Mouse (Mus musculus): ENCODE results near the gene Trim9.

The Trim9 gene

GRCm38 (mm10) chr12:70347202-70347841 lies at the start of gene Trim9:
Gene Trim9, minus strand, starts transcription at chr12:70347614.
- DNase-seq = peak; percentile 93 to 95

DNA sequence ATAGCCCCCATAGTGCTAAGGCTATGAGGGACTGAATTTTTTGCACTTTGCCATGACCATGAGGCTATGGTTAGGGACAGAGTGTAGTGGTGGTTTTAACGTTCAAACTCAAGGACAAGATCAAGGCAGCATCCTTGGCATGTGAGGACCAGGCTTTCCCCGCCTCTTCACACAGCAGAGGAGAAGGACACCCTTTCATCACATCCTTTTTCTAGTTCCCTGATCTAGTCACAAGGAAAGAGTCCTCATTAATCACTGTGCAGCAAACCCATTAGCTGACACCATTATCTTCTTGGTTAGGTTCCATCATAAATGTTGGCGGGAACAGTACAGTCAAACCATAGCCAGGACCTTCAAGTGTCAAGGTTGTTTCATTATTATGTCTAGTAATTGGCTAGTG lies 47.6 kb upstream of the Trim9 start:
- no peak for DNase-seq

GRCm38 (mm10) chr12:70391236-70391635 lies 43.8 kb upstream of the Trim9 start:
- DNase-seq = peak in 1 of 2 experiments; percentile 9

DNA sequence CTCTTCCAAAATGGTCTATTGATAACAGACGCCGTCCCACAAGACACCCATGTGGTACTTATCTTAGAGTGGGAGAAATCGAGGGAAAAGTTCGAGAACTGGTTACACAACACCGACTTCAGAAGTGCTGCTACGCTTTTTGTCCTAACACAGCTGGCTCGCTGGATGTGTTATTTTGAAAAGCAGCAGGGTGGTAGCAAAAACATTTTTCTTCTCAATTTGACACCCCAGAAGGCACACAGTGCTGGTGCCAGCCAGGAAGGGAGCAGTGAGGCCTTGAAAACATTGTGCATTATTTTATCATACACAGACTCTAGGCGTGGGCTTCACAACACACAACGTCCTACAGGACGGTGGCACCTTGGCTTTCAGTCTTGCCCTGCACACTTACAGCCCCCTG lies 27.6 kb upstream of the Trim9 start:
- no peak for DNase-seq

DNA sequence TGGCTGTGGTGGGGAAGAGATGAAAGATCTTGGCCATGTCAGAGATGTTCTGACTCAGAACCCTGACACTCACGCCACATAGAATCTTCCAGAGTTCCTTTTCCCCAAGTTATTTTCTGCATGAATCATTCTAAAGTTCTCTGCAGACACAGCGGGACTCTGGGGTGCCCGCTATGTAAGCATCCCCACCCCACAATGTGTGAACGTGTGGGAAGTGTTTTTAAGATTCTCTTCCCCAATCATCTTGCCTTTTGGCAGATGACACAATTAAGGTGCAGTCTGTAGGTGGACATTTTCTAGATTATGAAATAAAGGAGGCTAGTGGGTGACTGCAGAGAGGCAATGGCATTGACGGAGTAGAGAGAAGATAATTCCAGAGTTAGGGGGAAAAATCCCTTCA lies 25.5 kb upstream of the Trim9 start:
- DNase-seq = no peak

DNA sequence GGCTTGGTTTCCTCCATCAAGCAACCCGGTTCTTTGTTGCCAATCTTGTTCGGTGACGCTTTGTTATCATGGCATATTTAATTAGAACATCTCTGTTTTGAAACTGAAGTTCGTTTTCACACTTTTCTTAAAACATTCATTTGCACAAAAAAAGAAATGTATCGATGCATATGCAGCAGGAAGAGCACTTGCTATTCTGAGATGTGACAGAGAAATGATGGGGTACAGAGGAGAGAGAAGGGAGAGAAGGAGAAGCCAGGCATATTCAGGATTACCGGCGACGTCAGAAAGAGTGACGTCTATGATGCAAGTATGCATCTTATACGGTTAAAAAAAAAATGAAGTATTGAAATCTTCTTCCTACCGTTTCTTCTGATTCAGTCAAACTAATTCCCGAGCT lies 21.9 kb upstream of the Trim9 start:
- DNase-seq = no peak

DNA sequence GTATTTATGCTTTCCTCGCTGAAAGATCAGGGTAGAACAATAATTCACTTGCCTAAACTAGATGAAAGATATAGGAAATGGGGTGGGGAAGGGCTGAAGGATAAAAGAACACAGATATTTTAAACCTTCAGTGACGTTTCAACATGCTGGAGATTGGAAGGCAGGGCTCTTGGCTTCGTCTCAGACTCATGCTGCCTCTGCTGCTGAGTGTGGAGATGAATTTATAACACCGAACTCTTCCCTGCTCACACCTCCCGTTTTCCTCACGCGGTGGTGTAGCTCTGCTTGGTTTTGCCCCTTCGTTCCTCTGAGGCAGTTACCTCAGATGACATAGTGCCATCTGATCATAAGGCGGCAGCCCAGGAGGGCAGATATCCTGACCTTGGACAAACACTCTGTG lies 21.4 kb upstream of the Trim9 start:
- no peak for DNase-seq

DNA sequence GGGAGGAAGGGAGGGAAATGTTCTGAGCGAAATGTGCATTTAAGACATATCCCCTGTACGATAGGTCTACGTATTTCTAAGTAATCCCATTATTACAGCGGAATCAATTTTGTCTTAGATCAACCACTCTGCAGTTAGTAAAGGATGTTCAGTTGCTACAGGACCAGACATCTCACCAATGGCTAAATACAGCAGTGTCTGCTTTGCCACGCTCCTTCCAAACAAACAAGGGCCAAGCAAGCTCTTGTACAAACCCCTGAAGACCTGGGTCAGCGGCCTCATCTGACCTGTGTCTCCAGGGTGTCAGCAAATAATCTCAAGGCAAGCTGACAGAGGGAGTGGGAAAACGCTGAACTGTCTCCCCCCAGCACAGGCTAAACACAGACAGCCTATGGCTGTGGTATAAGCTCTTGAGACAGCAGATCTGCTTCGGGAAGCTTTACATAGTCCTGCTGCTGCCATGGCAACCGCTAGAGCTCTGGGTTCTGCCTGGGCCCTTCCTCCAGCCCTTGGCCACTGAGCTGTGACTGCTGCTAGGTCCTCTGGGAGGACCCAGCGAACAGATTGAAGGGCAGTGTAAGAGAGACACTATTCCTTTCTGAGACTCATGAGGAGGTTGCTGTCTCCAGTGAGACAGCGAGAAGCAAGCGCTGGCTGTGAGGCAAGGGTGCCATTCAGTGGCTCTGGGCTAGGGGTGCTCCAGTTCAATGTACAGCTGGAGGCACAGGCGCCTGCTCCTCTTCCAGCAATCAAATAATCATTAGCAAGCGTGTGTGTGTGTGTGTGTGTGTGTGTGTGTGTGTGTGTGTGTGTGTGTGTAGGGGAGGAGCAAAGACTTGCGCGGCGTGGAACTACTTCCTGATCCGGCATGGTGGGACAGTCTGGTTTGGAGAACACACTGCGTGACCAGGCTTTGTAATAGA lies 20.2 kb upstream of the Trim9 start:
- peak; percentile 39 to 68 for DNase-seq

- no peak for DNase-seq
Measured at GRCm38 (mm10) chr12:70363016-70363415, 15.6 kb upstream of the Trim9 start.

DNA sequence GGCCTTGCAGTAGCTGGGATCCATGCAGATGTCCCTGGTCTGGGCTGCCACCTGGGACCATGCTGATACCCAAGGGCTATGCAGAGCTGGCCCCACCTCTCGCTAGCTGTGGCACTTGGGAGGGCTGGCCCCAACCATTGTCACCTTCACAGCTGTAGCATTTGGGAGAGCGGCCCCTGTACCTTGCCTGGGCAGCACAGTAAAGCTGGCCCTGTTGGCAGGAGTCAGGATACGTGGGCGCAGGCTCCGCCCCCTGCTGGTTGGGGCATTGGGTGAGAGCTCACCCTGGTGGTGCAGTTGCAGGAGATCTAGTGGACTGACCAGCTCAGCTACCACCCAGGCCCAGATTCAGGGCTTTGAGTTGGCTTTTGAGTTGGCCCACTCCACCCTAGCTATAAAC lies 12.9 kb upstream of the Trim9 start:
- DNase-seq = peak in 1 of 2 experiments; percentile 1

- DNase-seq = no peak
Measured at GRCm38 (mm10) chr12:70359443-70359842, 12.0 kb upstream of the Trim9 start.

- DNase-seq = no peak
Measured at GRCm38 (mm10) chr12:70354926-70355325, 7.5 kb upstream of the Trim9 start.

DNA sequence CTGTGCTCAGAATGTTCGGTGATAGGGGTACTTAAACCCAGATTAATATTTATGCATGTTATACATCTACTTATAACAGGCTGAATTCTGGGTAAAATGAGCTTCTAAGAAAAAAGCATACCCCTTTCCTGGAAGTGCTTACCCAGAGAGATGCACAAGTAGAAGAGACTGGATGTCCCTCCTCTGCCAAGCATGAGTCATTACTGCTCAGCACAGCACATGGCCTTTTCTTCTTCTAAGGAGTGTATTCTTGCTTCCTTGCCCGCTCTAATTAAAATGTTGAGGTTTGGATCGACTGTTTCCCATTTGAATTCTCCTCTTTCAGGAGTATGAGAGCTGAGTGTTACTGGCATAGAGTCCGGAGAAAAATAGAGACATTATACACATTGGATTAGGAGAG lies 3.1 kb upstream of the Trim9 start:
- no peak for DNase-seq

DNA sequence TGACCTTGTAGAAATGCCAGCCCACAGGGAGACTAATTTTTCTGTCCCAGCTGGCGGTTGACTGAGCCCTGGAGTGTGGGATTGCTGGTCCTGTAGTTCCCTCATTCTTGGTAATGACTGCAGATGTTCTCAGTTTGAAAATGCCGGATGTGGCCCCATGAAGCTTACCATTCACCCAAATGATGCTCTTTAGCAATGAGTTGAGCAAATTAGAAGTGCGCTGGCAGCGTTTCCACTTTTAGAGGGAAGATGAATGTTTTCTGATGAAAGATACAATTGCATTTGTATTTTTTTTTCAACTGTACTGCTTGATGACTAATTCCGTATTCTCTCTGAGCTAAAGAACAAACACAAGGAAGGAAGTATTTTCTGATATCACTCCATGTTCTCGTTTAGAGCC lies 2.4 kb upstream of the Trim9 start:
- no peak for DNase-seq

GRCm38 (mm10) chr12:70348026-70348425 lies 612 bp upstream of the Trim9 start:
- DNase-seq = no peak

- no peak for DNase-seq
Measured at GRCm38 (mm10) chr12:70346139-70347026, 1.0 kb downstream of the Trim9 start.

- no peak for DNase-seq
Measured at GRCm38 (mm10) chr12:70345531-70346138, 1.8 kb downstream of the Trim9 start.

- DNase-seq = no peak
Measured at GRCm38 (mm10) chr12:70335176-70335575, 12.2 kb downstream of the Trim9 start.

DNA sequence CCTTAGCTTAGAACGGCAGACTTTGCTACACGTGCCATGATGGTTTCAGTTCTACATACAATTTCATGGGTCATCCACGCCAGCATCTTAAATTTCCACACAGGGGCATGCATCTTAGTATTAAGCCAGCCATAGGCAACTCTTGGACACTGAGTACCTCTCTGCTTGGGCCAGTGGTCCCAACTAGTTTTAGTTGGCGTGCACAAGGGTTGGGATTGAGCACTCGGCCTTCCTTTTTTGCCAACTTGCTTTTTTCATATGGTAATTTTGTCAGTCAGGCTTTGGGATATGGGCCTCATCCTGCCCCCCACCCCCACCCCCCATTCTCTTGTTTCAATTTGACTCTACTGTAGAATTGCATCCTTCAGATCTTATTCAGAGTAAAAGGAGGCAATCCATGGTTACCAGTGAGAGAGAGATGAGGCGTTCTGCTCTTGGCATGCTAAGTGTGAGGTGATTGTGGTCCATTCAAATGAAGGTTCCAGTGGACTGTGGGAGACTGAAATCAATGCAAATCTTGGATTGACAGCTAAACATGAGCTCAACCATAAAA lies 14.1 kb downstream of the Trim9 start:
- no peak for DNase-seq

GRCm38 (mm10) chr12:70329059-70329458 lies 18.4 kb downstream of the Trim9 start:
- no peak for DNase-seq

GRCm38 (mm10) chr12:70326956-70327355 lies 20.5 kb downstream of the Trim9 start:
- DNase-seq = no peak

- DNase-seq = no peak
Measured at GRCm38 (mm10) chr12:70326393-70326792, 21.0 kb downstream of the Trim9 start.
